Mouse (Mus musculus): ENCODE results near the gene Bcl2l12. TPM values are rescaled to one million over a fixed set of nuclear protein-coding genes. Genes with fewer than 3 reads are reported as not detected.

Gene Bcl2l12
- polyA plus RNA-seq, 1 experiment from 2014 or later = 34.5 TPM

GRCm38 (mm10) chr7:44956266-44956665 is 42.2 kb downstream of the Bcl2l12 start:
- Histone ChIP-seq H3K27me3 (peaks cover 6% of the 10 kb centered on the region; the same call in 1 of the 2 replicates), H3K4me2 (no peak overlapping the region), H3K4me3 (no peak overlapping the region), H3K9ac (no peak overlapping the region), H3K4me1 (replicated peaks) (peaks cover 18% of the 10 kb centered on the region), H3K27ac (no peak overlapping the region), H3K36me3 (no peaks in the 10 kb centered on the region), H3K9me3 (replicated peaks) (no peaks in the 10 kb centered on the region)
- 63% methylated on average over 6 of the region's 6 CpGs for WGBS
- ATAC-seq (replicated peaks; ENCODE audit: insufficient number of reproducible peaks, insufficient read depth, low FRiP score, low read depth) = no peak

GRCm38 (mm10) chr7:44955628-44956027 is 42.9 kb downstream of the Bcl2l12 start:
- H3K4me3 ChIP-seq = no peak overlapping the region
- H3K36me3 ChIP-seq = no peaks in the 10 kb centered on the region
- H3K4me1 ChIP-seq (replicated peaks) = peaks cover 18% of the 10 kb centered on the region
- no peak for ATAC-seq (replicated peaks; ENCODE audit: insufficient number of reproducible peaks, insufficient read depth, low FRiP score, low read depth)
- no peaks in the 10 kb centered on the region for H3K9me3 ChIP-seq (replicated peaks)
- no peak overlapping the region for H3K4me2 ChIP-seq
- H3K27ac ChIP-seq = no peak overlapping the region
- no peak overlapping the region for H3K9ac ChIP-seq
- H3K27me3 ChIP-seq = peaks cover 12% of the 10 kb centered on the region
- WGBS = 50% methylated on average over 5 of the region's 5 CpGs

GRCm38 (mm10) chr7:44954091-44954885 is 44.2 kb downstream of the Bcl2l12 start:
- H3K4me1 ChIP-seq (replicated peaks) = peaks cover 18% of the 10 kb centered on the region
- no peak overlapping the region for H3K4me3 ChIP-seq
- H3K27me3 ChIP-seq = peaks cover 25% of the 10 kb centered on the region
- H3K27ac ChIP-seq = peak overlapping the region; percentile 19; the same call in 1 of the 2 replicates
- ATAC-seq (replicated peaks; ENCODE audit: insufficient number of reproducible peaks, insufficient read depth, low FRiP score, low read depth) = no peak
- H3K9ac ChIP-seq = no peak overlapping the region
- H3K36me3 ChIP-seq = no peaks in the 10 kb centered on the region
- no peak overlapping the region for H3K4me2 ChIP-seq
- WGBS = 79% methylated on average over 12 of the region's 12 CpGs
- no peaks in the 10 kb centered on the region for H3K9me3 ChIP-seq (replicated peaks)

GRCm38 (mm10) chr7:44953561-44953960 is 45.0 kb downstream of the Bcl2l12 start:
- Histone ChIP-seq H3K27me3 (peaks cover 29% of the 10 kb centered on the region), H3K4me2 (no peak overlapping the region), H3K9me3 (replicated peaks) (no peaks in the 10 kb centered on the region), H3K4me3 (no peak overlapping the region), H3K9ac (no peak overlapping the region), H3K36me3 (no peaks in the 10 kb centered on the region), H3K4me1 (replicated peaks) (peaks cover 18% of the 10 kb centered on the region), H3K27ac (no peak overlapping the region)
- no peak for ATAC-seq (replicated peaks; ENCODE audit: insufficient number of reproducible peaks, insufficient read depth, low FRiP score, low read depth)
- 57% methylated on average over 14 of the region's 14 CpGs for WGBS

- peak; percentile 78 for ATAC-seq (replicated peaks; ENCODE audit: insufficient number of reproducible peaks, insufficient read depth, low FRiP score, low read depth)
- peak overlapping the region; percentile 67 for H3K9ac ChIP-seq
- H3K36me3 ChIP-seq = no peaks in the 10 kb centered on the region
- peak overlapping the region; percentile 58 for H3K4me3 ChIP-seq
- peaks cover 35% of the 10 kb centered on the region for H3K27me3 ChIP-seq
- H3K4me1 ChIP-seq (replicated peaks) = peaks cover 18% of the 10 kb centered on the region
- H3K4me2 ChIP-seq = peak overlapping the region; percentile 95
- no peaks in the 10 kb centered on the region for H3K9me3 ChIP-seq (replicated peaks)
- 6% methylated on average over 24 of the region's 24 CpGs for WGBS
- H3K27ac ChIP-seq = peak overlapping the region; percentile 72
Measured at GRCm38 (mm10) chr7:44952611-44953306, 45.8 kb downstream of the Bcl2l12 start.

- Histone ChIP-seq H3K27ac (peak overlapping the region; percentile 72), H3K4me1 (replicated peaks) (peaks cover 18% of the 10 kb centered on the region), H3K9ac (peak overlapping the region; percentile 67), H3K36me3 (no peaks in the 10 kb centered on the region), H3K4me3 (peak overlapping the region; percentile 58), H3K27me3 (peaks cover 39% of the 10 kb centered on the region), H3K9me3 (replicated peaks) (no peaks in the 10 kb centered on the region), H3K4me2 (peak overlapping the region; percentile 95)
- under 1% methylated on average over 10 of the region's 10 CpGs for WGBS
- peak; percentile 72 for ATAC-seq (replicated peaks; ENCODE audit: insufficient number of reproducible peaks, insufficient read depth, low FRiP score, low read depth)
Measured at GRCm38 (mm10) chr7:44951960-44952359, 46.6 kb downstream of the Bcl2l12 start.

- Histone ChIP-seq H3K27me3 (peaks cover 39% of the 10 kb centered on the region), H3K4me2 (no peak overlapping the region), H3K9ac (no peak overlapping the region), H3K27ac (no peak overlapping the region), H3K36me3 (no peaks in the 10 kb centered on the region), H3K9me3 (replicated peaks) (no peaks in the 10 kb centered on the region), H3K4me3 (no peak overlapping the region), H3K4me1 (replicated peaks) (peaks cover 18% of the 10 kb centered on the region)
- 66% methylated on average over 6 of the region's 6 CpGs for WGBS
- ATAC-seq (replicated peaks; ENCODE audit: insufficient number of reproducible peaks, insufficient read depth, low FRiP score, low read depth) = no peak
Measured at GRCm38 (mm10) chr7:44949922-44950321, 48.6 kb downstream of the Bcl2l12 start.

- Histone ChIP-seq H3K9me3 (replicated peaks) (no peaks in the 10 kb centered on the region), H3K4me2 (no peak within 1 kb of the TSS), H3K9ac (no peak within 1 kb of the TSS), H3K36me3 (no peaks in the 10 kb centered on the region), H3K4me3 (no peak within 1 kb of the TSS), H3K27ac (no peak within 1 kb of the TSS), H3K27me3 (0 out of 2 replicates have a peak, but pooled peaks cover 6% of the 10 kb centered on the region), H3K4me1 (replicated peaks) (no peaks in the 10 kb centered on the region)
- ATAC-seq (replicated peaks; ENCODE audit: insufficient number of reproducible peaks, insufficient read depth, low FRiP score, low read depth) = no peak
- WGBS = 75% methylated on average over 6 of the region's 7 CpGs
Measured at GRCm38 (mm10) chr7:44942904-44943303, 55.6 kb downstream of the Bcl2l12 start, which contains the start of gene Tsks. Gene Tsks, plus strand, starts transcription at chr7:44943204.

Small RNAs within 50 kb of the gene (microRNA-seq; reads per million reads assigned to microRNA genes)
- not detected for gene Mir7054

Other genes with a start within 250 kb of the Bcl2l12 start
- 0.47 and 0.58 TPM in 2 replicates for gene Zfp473, start 247.7 kb downstream of the Bcl2l12 start, polyA plus RNA-seq (2015; fragmentation: Nextera tagmentation; extraction: Ambion mirVana)
- gene Nup62, start 182.6 kb downstream of the Bcl2l12 start, polyA plus RNA-seq (2015; fragmentation: Nextera tagmentation; extraction: Ambion mirVana) = 57.2 and 77.3 TPM in 2 replicates
- 1.1 and 3.2 TPM in 2 replicates for gene Il4i1, start 182.3 kb downstream of the Bcl2l12 start, polyA plus RNA-seq (2015; fragmentation: Nextera tagmentation; extraction: Ambion mirVana)
- 2.5 TPM in 2 replicates for gene Atf5, start 182.1 kb downstream of the Bcl2l12 start, polyA plus RNA-seq (2015; fragmentation: Nextera tagmentation; extraction: Ambion mirVana)
- gene Akt1s1, start 149.7 kb downstream of the Bcl2l12 start, polyA plus RNA-seq (2015; fragmentation: Nextera tagmentation; extraction: Ambion mirVana) = 91.7 and 97.8 TPM in 2 replicates
- gene Tbc1d17, start 149.6 kb downstream of the Bcl2l12 start, polyA plus RNA-seq (2015; fragmentation: Nextera tagmentation; extraction: Ambion mirVana) = 53.2 and 63.4 TPM in 2 replicates
- gene Pnkp, start 141.6 kb downstream of the Bcl2l12 start, polyA plus RNA-seq (2015; fragmentation: Nextera tagmentation; extraction: Ambion mirVana) = 22.4 and 28.7 TPM in 2 replicates
- 206 and 273 TPM in 2 replicates for gene Ptov1, start 128.9 kb downstream of the Bcl2l12 start, polyA plus RNA-seq (2015; fragmentation: Nextera tagmentation; extraction: Ambion mirVana)
- gene Med25, start 106.0 kb downstream of the Bcl2l12 start, polyA plus RNA-seq (2015; fragmentation: Nextera tagmentation; extraction: Ambion mirVana) = 72.9 and 93.9 TPM in 2 replicates
- 11.9 and 16.3 TPM in 2 replicates for gene Fuz, start 102.6 kb downstream of the Bcl2l12 start, polyA plus RNA-seq (2015; fragmentation: Nextera tagmentation; extraction: Ambion mirVana)
- gene Ap2a1, start 69.2 kb downstream of the Bcl2l12 start, polyA plus RNA-seq (2015; fragmentation: Nextera tagmentation; extraction: Ambion mirVana) = 51.9 and 57.4 TPM in 2 replicates
- 0.13 and 0.27 TPM in 2 replicates for gene Tsks, start 55.5 kb downstream of the Bcl2l12 start, polyA plus RNA-seq (2015; fragmentation: Nextera tagmentation; extraction: Ambion mirVana)
- 9.0 and 12.2 TPM in 2 replicates for gene Cpt1c, start 23.9 kb downstream of the Bcl2l12 start, polyA plus RNA-seq (2015; fragmentation: Nextera tagmentation; extraction: Ambion mirVana)
- 315 and 356 TPM in 2 replicates for gene Prmt1, start 12.1 kb downstream of the Bcl2l12 start, polyA plus RNA-seq (2015; fragmentation: Nextera tagmentation; extraction: Ambion mirVana)
- gene Irf3, start 1.1 kb downstream of the Bcl2l12 start, polyA plus RNA-seq (2015; fragmentation: Nextera tagmentation; extraction: Ambion mirVana) = 61.6 and 76.7 TPM in 2 replicates
- gene Scaf1, start 17.7 kb upstream of the Bcl2l12 start, polyA plus RNA-seq (2015; fragmentation: Nextera tagmentation; extraction: Ambion mirVana) = 25.1 and 32.5 TPM in 2 replicates
- 76.4 and 80.8 TPM in 2 replicates for gene Rras, start 19.2 kb upstream of the Bcl2l12 start, polyA plus RNA-seq (2015; fragmentation: Nextera tagmentation; extraction: Ambion mirVana)
- gene Prr12, start 54.2 kb upstream of the Bcl2l12 start, polyA plus RNA-seq (2015; fragmentation: Nextera tagmentation; extraction: Ambion mirVana) = 5.0 and 7.6 TPM in 2 replicates
- 42.4 and 54.8 TPM in 2 replicates for gene Nosip, start 63.7 kb upstream of the Bcl2l12 start, polyA plus RNA-seq (2015; fragmentation: Nextera tagmentation; extraction: Ambion mirVana)
- gene Prrg2, start 64.0 kb upstream of the Bcl2l12 start, polyA plus RNA-seq (2015; fragmentation: Nextera tagmentation; extraction: Ambion mirVana) = 12.9 and 15.9 TPM in 2 replicates
- gene Rcn3, start 93.5 kb upstream of the Bcl2l12 start, polyA plus RNA-seq (2015; fragmentation: Nextera tagmentation; extraction: Ambion mirVana) = 223 and 285 TPM in 2 replicates
- gene Fcgrt, start 105.1 kb upstream of the Bcl2l12 start, polyA plus RNA-seq (2015; fragmentation: Nextera tagmentation; extraction: Ambion mirVana) = 52.5 and 62.7 TPM in 2 replicates
- 794 and 808 TPM in 2 replicates for gene Rps11, start 125.7 kb upstream of the Bcl2l12 start, polyA plus RNA-seq (2015; fragmentation: Nextera tagmentation; extraction: Ambion mirVana)
- 697 and 762 TPM in 2 replicates for gene Rpl13a, start 130.0 kb upstream of the Bcl2l12 start, polyA plus RNA-seq (2015; fragmentation: Nextera tagmentation; extraction: Ambion mirVana)
- 0.22 TPM in 1 of 2 replicates, not detected in the other for gene Gm45713, start 137.5 kb upstream of the Bcl2l12 start, polyA plus RNA-seq (2015; fragmentation: Nextera tagmentation; extraction: Ambion mirVana)
- 1.5 and 2.2 TPM in 2 replicates for gene Flt3l, start 137.7 kb upstream of the Bcl2l12 start, polyA plus RNA-seq (2015; fragmentation: Nextera tagmentation; extraction: Ambion mirVana)
- gene Pih1d1, start 155.6 kb upstream of the Bcl2l12 start, polyA plus RNA-seq (2015; fragmentation: Nextera tagmentation; extraction: Ambion mirVana) = 76.5 and 77.3 TPM in 2 replicates
- 26.4 and 40.4 TPM in 2 replicates for gene Aldh16a1, start 155.9 kb upstream of the Bcl2l12 start, polyA plus RNA-seq (2015; fragmentation: Nextera tagmentation; extraction: Ambion mirVana)
- 2.7 and 3.5 TPM in 2 replicates for gene Slc17a7, start 165.2 kb upstream of the Bcl2l12 start, polyA plus RNA-seq (2015; fragmentation: Nextera tagmentation; extraction: Ambion mirVana)
- 0.10 TPM in 1 of 2 replicates, not detected in the other for gene Gfy, start 180.9 kb upstream of the Bcl2l12 start, polyA plus RNA-seq (2015; fragmentation: Nextera tagmentation; extraction: Ambion mirVana)
- gene Pth2, start 182.3 kb upstream of the Bcl2l12 start, polyA plus RNA-seq (2015; fragmentation: Nextera tagmentation; extraction: Ambion mirVana) = not detected in 2 replicates
- gene Ccdc155, start 206.2 kb upstream of the Bcl2l12 start, polyA plus RNA-seq (2015; fragmentation: Nextera tagmentation; extraction: Ambion mirVana) = 0.53 and 0.80 TPM in 2 replicates
- gene Dkkl1, start 213.4 kb upstream of the Bcl2l12 start, polyA plus RNA-seq (2015; fragmentation: Nextera tagmentation; extraction: Ambion mirVana) = 0.90 and 1.2 TPM in 2 replicates
- gene Tead2, start 217.0 kb upstream of the Bcl2l12 start, polyA plus RNA-seq (2015; fragmentation: Nextera tagmentation; extraction: Ambion mirVana) = 89.0 and 106 TPM in 2 replicates
- gene Cd37, start 240.4 kb upstream of the Bcl2l12 start, polyA plus RNA-seq (2015; fragmentation: Nextera tagmentation; extraction: Ambion mirVana) = 2.4 and 8.3 TPM in 2 replicates
- gene Slc6a16, start 242.4 kb upstream of the Bcl2l12 start, polyA plus RNA-seq (2015; fragmentation: Nextera tagmentation; extraction: Ambion mirVana) = 0.11 and 0.18 TPM in 2 replicates

Data from heart, embryonic 15.5 days (tissue).